Mouse (Mus musculus): ENCODE measurements around the gene Tcf7l2. TPM values are rescaled to one million over a fixed set of nuclear protein-coding genes. Genes with fewer than 3 reads are reported as not detected.

The Tcf7l2 gene
- total and polyA plus RNA-seq, 2 experiments from 2014 or later: 3.0 to 38.6 TPM

DNA sequence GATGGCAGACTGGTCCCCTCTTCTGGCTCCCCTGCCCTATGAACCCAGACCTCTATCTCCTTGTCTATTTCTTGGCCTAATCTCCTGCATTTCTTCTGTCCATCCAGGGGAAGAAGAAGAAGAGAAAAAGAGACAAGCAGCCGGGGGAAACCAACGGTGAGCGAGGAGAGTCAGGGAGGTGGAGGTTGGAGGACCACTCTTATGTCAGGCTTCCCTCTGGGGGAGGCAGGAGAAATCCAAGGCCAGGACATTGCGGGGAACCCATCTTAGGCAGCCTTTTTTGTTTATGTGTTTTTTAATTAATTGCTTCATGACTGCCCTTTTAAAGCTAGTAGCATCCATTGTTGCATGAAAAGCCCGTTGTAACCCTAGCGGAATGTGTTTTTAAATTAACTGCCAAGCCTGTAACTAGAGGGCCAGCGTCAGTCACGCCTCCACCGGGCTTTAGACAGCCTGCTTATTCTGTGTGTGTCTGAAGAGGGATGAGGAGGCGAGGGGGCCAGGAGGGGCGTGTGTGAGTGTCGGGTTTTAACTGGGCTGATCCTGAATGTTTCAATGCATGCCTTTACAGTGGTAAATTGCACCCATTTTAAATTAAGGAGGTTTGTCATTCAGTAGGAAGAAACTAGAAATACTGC lies 182.3 kb downstream of the Tcf7l2 start:
- DNase-seq (ENCODE audit: low spot score) (no peak), ATAC-seq (ENCODE audit: insufficient read depth, low read depth) (no peak)
- Histone ChIP-seq H3K4me2 (ENCODE audit: low read depth, low read length) (no peak overlapping the region), H3K9ac (replicated peaks; ENCODE audit: low read depth, low read length) (no peak overlapping the region), H3K27ac (ENCODE audit: low read depth) (no peak overlapping the region), H3K27me3 (ENCODE audit: control insufficient read depth, insufficient read depth, low read length) (no peaks in the 10 kb centered on the region), H3K36me3 (replicated peaks; ENCODE audit: control insufficient read depth, insufficient read depth, low read length) (peaks cover 73% of the 10 kb centered on the region), H3K4me3 (ENCODE audit: low read depth, low read length) (no peak overlapping the region), H3K4me1 (ENCODE audit: control insufficient read depth, insufficient read depth) (no peaks in the 10 kb centered on the region), H3K9me3 (replicated peaks; ENCODE audit: control insufficient read depth, low read length) (no peaks in the 10 kb centered on the region)
- TF ChIP-seq CTCF (IDR thresholded peaks at IDR 0.05; ENCODE audit: low read depth) (no peak), EP300 (IDR thresholded peaks at IDR 0.05; ENCODE audit: low read depth) (no peak)
- 69% methylated on average over 12 of the region's 12 CpGs for WGBS

GRCm38 (mm10) chr19:55924800-55925199 lies 183.2 kb downstream of the Tcf7l2 start:
- no peak overlapping the region for H3K4me3 ChIP-seq (ENCODE audit: low read depth, low read length)
- no peaks in the 10 kb centered on the region for H3K27me3 ChIP-seq (ENCODE audit: control insufficient read depth, insufficient read depth, low read length)
- TF ChIP-seq CTCF (IDR thresholded peaks at IDR 0.05; ENCODE audit: low read depth) (no peak), EP300 (IDR thresholded peaks at IDR 0.05; ENCODE audit: low read depth) (no peak)
- 86% methylated on average over 4 of the region's 4 CpGs for WGBS
- no peaks in the 10 kb centered on the region for H3K4me1 ChIP-seq (ENCODE audit: control insufficient read depth, insufficient read depth)
- no peak overlapping the region for H3K27ac ChIP-seq (ENCODE audit: low read depth)
- no peak for ATAC-seq (ENCODE audit: insufficient read depth, low read depth)
- DNase-seq (ENCODE audit: low spot score): no peak
- no peak overlapping the region for H3K4me2 ChIP-seq (ENCODE audit: low read depth, low read length)
- H3K36me3 ChIP-seq (replicated peaks; ENCODE audit: control insufficient read depth, insufficient read depth, low read length): peaks cover 64% of the 10 kb centered on the region
- H3K9ac ChIP-seq (replicated peaks; ENCODE audit: low read depth, low read length): no peak overlapping the region
- H3K9me3 ChIP-seq (replicated peaks; ENCODE audit: control insufficient read depth, low read length): no peaks in the 10 kb centered on the region

DNA sequence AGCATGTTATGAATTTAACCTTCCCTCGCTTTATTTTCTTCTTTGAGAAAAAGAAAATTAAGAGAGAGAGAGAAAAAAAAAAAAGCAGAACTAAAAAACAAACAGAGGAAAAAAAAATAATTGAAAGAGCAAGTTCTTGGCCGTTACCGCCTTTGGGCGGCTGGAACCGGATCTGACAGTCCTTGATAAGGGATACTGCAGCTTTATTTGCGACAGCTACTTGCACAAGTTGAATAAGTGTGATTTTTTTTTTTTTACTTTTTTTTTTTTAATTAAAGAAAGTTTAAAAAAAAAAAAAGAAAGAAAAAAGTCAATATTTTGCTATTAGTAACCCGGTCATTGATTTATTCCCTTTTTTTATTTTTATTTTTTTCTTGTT lies 183.8 kb downstream of the Tcf7l2 start:
- H3K9ac ChIP-seq (replicated peaks; ENCODE audit: low read depth, low read length): no peak overlapping the region
- H3K27me3 ChIP-seq (ENCODE audit: control insufficient read depth, insufficient read depth, low read length): no peaks in the 10 kb centered on the region
- no peak overlapping the region for H3K27ac ChIP-seq (ENCODE audit: low read depth)
- H3K9me3 ChIP-seq (replicated peaks; ENCODE audit: control insufficient read depth, low read length): no peaks in the 10 kb centered on the region
- H3K4me3 ChIP-seq (ENCODE audit: low read depth, low read length): no peak overlapping the region
- no peak for TF ChIP-seq CTCF (IDR thresholded peaks at IDR 0.05; ENCODE audit: low read depth)
- no peak for TF ChIP-seq EP300 (IDR thresholded peaks at IDR 0.05; ENCODE audit: low read depth)
- peaks cover 57% of the 10 kb centered on the region for H3K36me3 ChIP-seq (replicated peaks; ENCODE audit: control insufficient read depth, insufficient read depth, low read length)
- no peak overlapping the region for H3K4me2 ChIP-seq (ENCODE audit: low read depth, low read length)
- WGBS: 54% methylated on average over 7 of the region's 7 CpGs
- DNase-seq (ENCODE audit: low spot score) (peak; percentile 56), ATAC-seq (ENCODE audit: insufficient read depth, low read depth) (no peak)
- no peaks in the 10 kb centered on the region for H3K4me1 ChIP-seq (ENCODE audit: control insufficient read depth, insufficient read depth)

DNA sequence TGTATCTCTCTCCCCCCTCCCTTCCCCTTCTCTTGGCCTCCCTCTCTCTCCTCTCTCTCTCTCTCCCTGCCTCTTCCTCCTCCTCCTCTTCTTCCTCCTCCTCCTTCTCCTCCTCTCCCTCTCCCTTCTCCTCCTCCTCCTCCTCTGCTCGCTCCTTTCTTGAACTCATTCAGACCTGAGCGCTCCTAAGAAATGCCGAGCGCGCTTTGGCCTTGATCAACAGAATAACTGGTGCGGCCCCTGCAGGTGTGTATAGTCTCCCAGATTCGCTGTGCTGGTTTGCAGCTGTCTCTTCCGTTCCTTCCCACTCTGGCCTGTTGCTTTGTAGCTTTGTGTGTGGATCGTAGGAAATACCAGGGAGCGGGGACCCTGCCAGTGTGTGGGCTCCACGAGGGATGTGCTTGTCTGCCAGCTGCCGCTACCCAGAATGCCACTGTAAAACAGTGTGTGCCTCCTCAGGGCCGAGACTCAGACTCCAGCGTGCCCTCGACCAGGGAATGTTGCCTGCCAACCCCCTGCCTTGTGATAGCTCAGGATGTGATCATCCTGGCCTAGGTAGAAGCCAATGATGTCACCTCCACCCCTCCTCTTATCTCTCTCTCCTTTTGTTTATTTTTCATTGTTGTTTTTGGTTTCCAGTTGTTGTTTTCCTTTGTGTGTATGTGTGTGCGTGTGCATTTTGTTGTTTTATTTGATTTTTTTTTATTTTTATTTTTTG lies 184.3 kb downstream of the Tcf7l2 start:
- H3K9ac ChIP-seq (replicated peaks; ENCODE audit: low read depth, low read length): no peak overlapping the region
- no peak overlapping the region for H3K4me3 ChIP-seq (ENCODE audit: low read depth, low read length)
- H3K36me3 ChIP-seq (replicated peaks; ENCODE audit: control insufficient read depth, insufficient read depth, low read length): peaks cover 55% of the 10 kb centered on the region
- no peaks in the 10 kb centered on the region for H3K27me3 ChIP-seq (ENCODE audit: control insufficient read depth, insufficient read depth, low read length)
- no peaks in the 10 kb centered on the region for H3K9me3 ChIP-seq (replicated peaks; ENCODE audit: control insufficient read depth, low read length)
- TF ChIP-seq CTCF (IDR thresholded peaks at IDR 0.05; ENCODE audit: low read depth) (no peak), EP300 (IDR thresholded peaks at IDR 0.05; ENCODE audit: low read depth) (no peak)
- H3K27ac ChIP-seq (ENCODE audit: low read depth): no peak overlapping the region
- H3K4me1 ChIP-seq (ENCODE audit: control insufficient read depth, insufficient read depth): no peaks in the 10 kb centered on the region
- DNase-seq (ENCODE audit: low spot score) (no peak), ATAC-seq (ENCODE audit: insufficient read depth, low read depth) (no peak)
- no peak overlapping the region for H3K4me2 ChIP-seq (ENCODE audit: low read depth, low read length)
- WGBS: 80% methylated on average over 16 of the region's 16 CpGs

- H3K4me3 ChIP-seq (ENCODE audit: low read depth, low read length): no peak overlapping the region
- no peak for TF ChIP-seq EP300 (IDR thresholded peaks at IDR 0.05; ENCODE audit: low read depth)
- no peak for TF ChIP-seq CTCF (IDR thresholded peaks at IDR 0.05; ENCODE audit: low read depth)
- no peaks in the 10 kb centered on the region for H3K9me3 ChIP-seq (replicated peaks; ENCODE audit: control insufficient read depth, low read length)
- DNase-seq (ENCODE audit: low spot score) (no peak), ATAC-seq (ENCODE audit: insufficient read depth, low read depth) (no peak)
- H3K9ac ChIP-seq (replicated peaks; ENCODE audit: low read depth, low read length): no peak overlapping the region
- no peaks in the 10 kb centered on the region for H3K4me1 ChIP-seq (ENCODE audit: control insufficient read depth, insufficient read depth)
- WGBS: 88% methylated on average over 16 of the region's 16 CpGs
- H3K27me3 ChIP-seq (ENCODE audit: control insufficient read depth, insufficient read depth, low read length): no peaks in the 10 kb centered on the region
- peaks cover 53% of the 10 kb centered on the region for H3K36me3 ChIP-seq (replicated peaks; ENCODE audit: control insufficient read depth, insufficient read depth, low read length)
- no peak overlapping the region for H3K27ac ChIP-seq (ENCODE audit: low read depth)
- H3K4me2 ChIP-seq (ENCODE audit: low read depth, low read length): no peak overlapping the region
Observed at GRCm38 (mm10) chr19:55926858-55927673, 185.4 kb downstream of the Tcf7l2 start.

All from heart, postnatal 0 days (tissue).